13 mouse cellular contexts compared by ENCODE assay signal in the genomic region with DNA sequence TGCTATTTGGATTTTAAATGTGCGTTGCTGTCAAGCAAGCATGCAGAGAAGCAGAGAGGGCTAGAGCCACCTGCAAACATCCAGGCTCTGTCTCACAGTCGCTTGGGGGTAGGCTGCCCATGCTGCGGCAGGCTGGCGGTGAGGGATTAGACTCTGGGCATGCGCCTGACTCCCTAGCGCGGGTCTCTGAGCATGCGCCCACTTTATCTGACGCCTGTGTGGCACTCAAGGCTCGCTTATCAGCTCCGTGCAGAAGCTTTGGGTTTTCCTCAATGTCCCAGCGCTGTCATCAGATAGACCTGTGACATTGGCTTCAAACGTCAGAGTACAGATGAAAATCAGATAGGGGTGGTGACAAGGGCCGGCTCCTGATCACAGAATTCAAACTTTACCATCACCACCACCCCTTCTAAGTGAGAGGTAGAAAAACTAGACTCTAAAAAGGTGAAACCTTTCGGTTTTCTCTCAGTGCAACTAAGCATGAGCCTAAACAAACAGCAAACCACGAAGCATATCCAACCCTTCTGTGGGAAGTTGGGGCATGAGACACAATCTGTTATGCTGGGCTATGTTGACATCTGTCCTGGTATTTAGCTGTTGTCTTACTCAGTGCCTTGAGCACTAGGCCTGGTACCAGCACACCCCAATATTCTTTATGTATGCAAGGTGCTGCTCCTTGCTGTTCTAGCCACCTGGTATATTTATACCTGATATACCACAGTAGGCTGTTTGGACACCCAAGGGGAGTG. TPM values are rescaled to one million over a fixed set of nuclear protein-coding genes. Genes with fewer than 3 reads are reported as not detected.
DNase-seq lines count a peak whose midpoint lies in the region; ATAC-seq and TF ChIP-seq lines count a peak whose summit lies in the region.
"Had no signal": no experiment of that assay in that cellular context is flagged by ENCODE, and none has a peak within 500 bp of the region (broad histone marks: within the 10 kb centered on the region; RNA-seq: fewer than 3 reads in every experiment).

No protein-coding gene starts in this region.

- no peaks in the 10 kb centered on the region for H3K4me1 ChIP-seq in forebrain, embryonic 12.5 days
- no peaks in the 10 kb centered on the region for H3K4me1 ChIP-seq in forebrain, embryonic 16.5 days (replicated peaks; ENCODE audit: control insufficient read depth, insufficient read depth, low read length)
- peaks cover 5% of the 10 kb centered on the region for H3K4me1 ChIP-seq in thymus, adult 2 months (replicated peaks; ENCODE audit: control insufficient read depth, insufficient read depth, low read length)
- peaks cover 58% of the 10 kb centered on the region for H3K4me1 ChIP-seq in liver, embryonic 15.5 days (replicated peaks)
- H3K4me1 ChIP-seq in hindbrain, embryonic 14.5 days (replicated peaks; ENCODE audit: control insufficient read depth, insufficient read depth, low read length) = no peaks in the 10 kb centered on the region
- H3K4me1 ChIP-seq: forebrain, embryonic 13.5 days; limb, embryonic 12.5 days had no signal

- ATAC-seq in forebrain, embryonic 12.5 days (ENCODE audit: low FRiP score) = no peak
- no peak for ATAC-seq in forebrain, embryonic 16.5 days
- peak; percentile 99 for ATAC-seq in liver, embryonic 15.5 days (ENCODE audit: insufficient read depth)
- no peak for ATAC-seq in hindbrain, embryonic 14.5 days (ENCODE audit: low FRiP score)
- ATAC-seq: forebrain, embryonic 13.5 days had no signal

- no peaks in the 10 kb centered on the region for H3K27me3 ChIP-seq in forebrain, embryonic 12.5 days
- H3K27me3 ChIP-seq in forebrain, embryonic 16.5 days (replicated peaks; ENCODE audit: control insufficient read depth, insufficient read depth, low read length) = no peaks in the 10 kb centered on the region
- no peaks in the 10 kb centered on the region for H3K27me3 ChIP-seq in thymus, adult 2 months (ENCODE audit: control insufficient read depth, insufficient read depth, low read length)
- H3K27me3 ChIP-seq in liver, embryonic 15.5 days = no peaks in the 10 kb centered on the region
- no peaks in the 10 kb centered on the region for H3K27me3 ChIP-seq in hindbrain, embryonic 14.5 days (ENCODE audit: control insufficient read depth, insufficient read depth, low read length)
- H3K27me3 ChIP-seq: CH12.LX; forebrain, embryonic 13.5 days; limb, embryonic 12.5 days had no signal

- H3K27ac ChIP-seq in forebrain, embryonic 12.5 days = 0 out of 2 replicates have a peak overlapping the region, but pooled peaks have one; percentile 31
- no peak overlapping the region for H3K27ac ChIP-seq in forebrain, embryonic 16.5 days (ENCODE audit: low read length)
- no peak overlapping the region for H3K27ac ChIP-seq in thymus, adult 2 months (ENCODE audit: control insufficient read depth, insufficient read depth, low read length)
- H3K27ac ChIP-seq in liver, embryonic 15.5 days (replicated peaks) = peak overlapping the region; percentile 97
- H3K27ac ChIP-seq in hindbrain, embryonic 14.5 days = no peak overlapping the region
- H3K27ac ChIP-seq: forebrain, embryonic 13.5 days; limb, embryonic 12.5 days had no signal

- no peak overlapping the region for H3K4me2 ChIP-seq in forebrain, embryonic 12.5 days
- no peak overlapping the region for H3K4me2 ChIP-seq in forebrain, embryonic 16.5 days (ENCODE audit: low read length)
- peak overlapping the region; percentile 75 for H3K4me2 ChIP-seq in liver, embryonic 15.5 days
- no peak overlapping the region for H3K4me2 ChIP-seq in hindbrain, embryonic 14.5 days (replicated peaks)
- H3K4me2 ChIP-seq: forebrain, embryonic 13.5 days; limb, embryonic 12.5 days had no signal

- DNase-seq in thymus, postnatal 14 days = peak; percentile 25
- no peak for DNase-seq in thymus, adult 2 months
- DNase-seq in frontal cortex, postnatal 14 days (ENCODE audit: low spot score in 2 of 2) = no peak
- no peak for DNase-seq in hindbrain, embryonic 14.5 days (ENCODE audit: low spot score)
- no peak for DNase-seq in retina, postnatal 1 day
- DNase-seq: kidney, adult 11 months; thymus, adult 18-20 months had no signal

- no peak overlapping the region for H3K4me3 ChIP-seq in forebrain, embryonic 12.5 days (replicated peaks)
- no peak overlapping the region for H3K4me3 ChIP-seq in forebrain, embryonic 16.5 days (replicated peaks; ENCODE audit: low read length)
- H3K4me3 ChIP-seq in thymus, adult 2 months (ENCODE audit: control insufficient read depth, insufficient read depth, low read length) = no peak overlapping the region
- peak overlapping the region; percentile 39 for H3K4me3 ChIP-seq in liver, embryonic 15.5 days (replicated peaks)
- no peak overlapping the region for H3K4me3 ChIP-seq in hindbrain, embryonic 14.5 days (replicated peaks; ENCODE audit: low read length)
- H3K4me3 ChIP-seq: forebrain, embryonic 13.5 days; limb, embryonic 12.5 days had no signal

- WGBS in forebrain, embryonic 12.5 days = 81% methylated on average over 16 of the region's 16 CpGs
- WGBS in forebrain, embryonic 16.5 days = 83% methylated on average over 16 of the region's 16 CpGs
- WGBS in thymus, adult 2 months = 58% methylated on average over 16 of the region's 16 CpGs
- whole genome bisulfite sequencing in liver, embryonic 15.5 days (ENCODE audit: insufficient replicate concordance) = 21% methylated on average over 16 of the region's 16 CpGs
- WGBS in hindbrain, embryonic 14.5 days = 81% methylated on average over 16 of the region's 16 CpGs

- no peaks in the 10 kb centered on the region for H3K36me3 ChIP-seq in forebrain, embryonic 12.5 days (replicated peaks)
- no peaks in the 10 kb centered on the region for H3K36me3 ChIP-seq in forebrain, embryonic 16.5 days (ENCODE audit: control insufficient read depth, insufficient read depth)
- no peaks in the 10 kb centered on the region for H3K36me3 ChIP-seq in thymus, adult 2 months (ENCODE audit: control insufficient read depth, insufficient read depth, low read length)
- H3K36me3 ChIP-seq in liver, embryonic 15.5 days (replicated peaks) = no peaks in the 10 kb centered on the region
- H3K36me3 ChIP-seq in hindbrain, embryonic 14.5 days (replicated peaks; ENCODE audit: control insufficient read depth, insufficient read depth) = no peaks in the 10 kb centered on the region
- H3K36me3 ChIP-seq: limb, embryonic 12.5 days had no signal

- TF ChIP-seq POLR2A in thymus, adult 2 months (IDR thresholded peaks at IDR 0.05; ENCODE audit: control insufficient read depth, extremely low read depth, insufficient read depth, low read length, poor library complexity) = no peak

- H3K9me3 ChIP-seq in forebrain, embryonic 12.5 days = no peaks in the 10 kb centered on the region
- H3K9me3 ChIP-seq in forebrain, embryonic 16.5 days (ENCODE audit: control insufficient read depth, low read length) = no peaks in the 10 kb centered on the region
- H3K9me3 ChIP-seq in liver, embryonic 15.5 days (replicated peaks) = no peaks in the 10 kb centered on the region
- no peaks in the 10 kb centered on the region for H3K9me3 ChIP-seq in hindbrain, embryonic 14.5 days (ENCODE audit: control insufficient read depth, low read length)
- H3K9me3 ChIP-seq: forebrain, embryonic 13.5 days; limb, embryonic 12.5 days had no signal

- H3K9ac ChIP-seq in forebrain, embryonic 12.5 days = no peak overlapping the region
- H3K9ac ChIP-seq in forebrain, embryonic 16.5 days (replicated peaks; ENCODE audit: low read depth, low read length) = no peak overlapping the region
- peak overlapping the region; percentile 59 for H3K9ac ChIP-seq in liver, embryonic 15.5 days
- H3K9ac ChIP-seq in hindbrain, embryonic 14.5 days = no peak overlapping the region
- H3K9ac ChIP-seq: forebrain, embryonic 13.5 days; limb, embryonic 12.5 days had no signal

- no peak for TF ChIP-seq CTCF in thymus, adult 2 months (IDR thresholded peaks at IDR 0.05; ENCODE audit: borderline replicate concordance, control insufficient read depth, extremely low read depth, insufficient read depth, low read length, poor library complexity)

RNA-seq across cellular contexts. Expression of gene Susd6, which starts 11.9 kb away (rescaled TPM):
- polyA plus RNA-seq in forebrain, embryonic 12.5 days (2016; fragmentation: Nextera tagmentation; extraction: Ambion mirVana) = 19.5 and 21.2 TPM in 2 replicates
- polyA plus RNA-seq in forebrain, embryonic 16.5 days (2015; fragmentation: Nextera tagmentation; extraction: Ambion mirVana) = 14.3 and 14.4 TPM in 2 replicates
- 81.3 and 81.8 TPM in 2 replicates for polyA plus RNA-seq in thymus, adult 2 months (2012; rRNA removed)
- polyA plus RNA-seq in liver, embryonic 15.5 days (2015; fragmentation: Nextera tagmentation; extraction: Ambion mirVana) = 13.7 and 15.8 TPM in 2 replicates
- 12.5 and 14.8 TPM in 2 replicates for polyA plus RNA-seq in hindbrain, embryonic 14.5 days (2014; fragmentation: Nextera tagmentation; extraction: Ambion mirVana)

RNA-seq across cellular contexts. Expression of gene Ccdc177, which starts 17.9 kb away (rescaled TPM):
- polyA plus RNA-seq in forebrain, embryonic 12.5 days (2016; fragmentation: Nextera tagmentation; extraction: Ambion mirVana) = 6.2 and 7.8 TPM in 2 replicates
- polyA plus RNA-seq in forebrain, embryonic 16.5 days (2015; fragmentation: Nextera tagmentation; extraction: Ambion mirVana) = 4.3 and 4.5 TPM in 2 replicates
- not detected in 2 replicates for polyA plus RNA-seq in thymus, adult 2 months (2012; rRNA removed)
- not detected in 2 replicates for polyA plus RNA-seq in liver, embryonic 15.5 days (2015; fragmentation: Nextera tagmentation; extraction: Ambion mirVana)
- polyA plus RNA-seq in hindbrain, embryonic 14.5 days (2014; fragmentation: Nextera tagmentation; extraction: Ambion mirVana) = 4.6 and 5.2 TPM in 2 replicates

Comparison
In these comparisons a context has a peak if more than half of its experiments do, and no peak if none do; other contexts are left out.
1. H3K27ac ChIP-seq: peak in forebrain, embryonic 12.5 days (single experiment) and liver, embryonic 15.5 days (single experiment); none in forebrain, embryonic 16.5 days (single experiment), thymus, adult 2 months (single experiment) and hindbrain, embryonic 14.5 days (single experiment).